Mouse (Mus musculus) CD4-positive, CD25-positive, alpha-beta regulatory T cell, adult 2 months (primary cell): ENCODE data around the gene Pdzd2.

Experiments
- DNase-seq: peaks from one replicate; pipeline ENCODE4 v3.0.0-alpha.2; 2012; ENCODE audit warnings: low read depth, low spot score

Gene Pdzd2

GRCm38 (mm10) chr15:12539618-12540302 lies 200.0 kb downstream of the Pdzd2 start:
- DNase-seq, result no peak

- no peak for DNase-seq
Measured at GRCm38 (mm10) chr15:12533254-12533653, 206.5 kb downstream of the Pdzd2 start.

- no peak for DNase-seq
Measured at GRCm38 (mm10) chr15:12532568-12532967, 207.2 kb downstream of the Pdzd2 start.

- DNase-seq, result no peak
Measured at GRCm38 (mm10) chr15:12522810-12523209, 216.9 kb downstream of the Pdzd2 start.

- DNase-seq, result no peak
Measured at GRCm38 (mm10) chr15:12520292-12520691, 219.4 kb downstream of the Pdzd2 start.

GRCm38 (mm10) chr15:12518370-12518973 lies 221.3 kb downstream of the Pdzd2 start:
- no peak for DNase-seq

- no peak for DNase-seq
Measured at GRCm38 (mm10) chr15:12517314-12517813, 222.4 kb downstream of the Pdzd2 start.

GRCm38 (mm10) chr15:12515272-12515844 lies 224.4 kb downstream of the Pdzd2 start:
- no peak for DNase-seq

GRCm38 (mm10) chr15:12513526-12513925 lies 226.2 kb downstream of the Pdzd2 start:
- DNase-seq, result no peak

GRCm38 (mm10) chr15:12508765-12509377 lies 230.9 kb downstream of the Pdzd2 start:
- DNase-seq, result no peak

GRCm38 (mm10) chr15:12507523-12507922 lies 232.2 kb downstream of the Pdzd2 start:
- DNase-seq, result no peak

- DNase-seq, result no peak
Measured at GRCm38 (mm10) chr15:12506514-12506913, 233.2 kb downstream of the Pdzd2 start.

- DNase-seq, result no peak
Measured at GRCm38 (mm10) chr15:12506085-12506484, 233.6 kb downstream of the Pdzd2 start.

GRCm38 (mm10) chr15:12505556-12505955 lies 234.2 kb downstream of the Pdzd2 start:
- DNase-seq, result no peak

- DNase-seq, result no peak
Measured at GRCm38 (mm10) chr15:12503907-12504306, 235.8 kb downstream of the Pdzd2 start.

- DNase-seq, result no peak
Measured at GRCm38 (mm10) chr15:12501924-12502548, 237.7 kb downstream of the Pdzd2 start.

- DNase-seq, result no peak
Measured at GRCm38 (mm10) chr15:12500674-12501073, 239.1 kb downstream of the Pdzd2 start.

GRCm38 (mm10) chr15:12494084-12494483 lies 245.6 kb downstream of the Pdzd2 start:
- DNase-seq, result no peak

GRCm38 (mm10) chr15:12493258-12493657 lies 246.5 kb downstream of the Pdzd2 start:
- DNase-seq, result no peak

GRCm38 (mm10) chr15:12490969-12491368 lies 248.8 kb downstream of the Pdzd2 start:
- DNase-seq, result no peak

- no peak for DNase-seq
Measured at GRCm38 (mm10) chr15:12490527-12490926, 249.2 kb downstream of the Pdzd2 start.

GRCm38 (mm10) chr15:12488316-12488715 lies 251.4 kb downstream of the Pdzd2 start:
- DNase-seq, result no peak
